Mouse (Mus musculus) small intestine, adult 2 months (tissue): ENCODE results near the gene Plekha8.

ENCODE experiments used
- CTCF ChIP-seq: fragments of 200-500 bp; IDR thresholded peaks from 2 replicates; pipeline ENCODE4 v1.5.1; 2012; ENCODE audit warnings: low read depth, mild to moderate bottlenecking, control low read depth, inconsistent platforms, low read length, moderate library complexity, mixed read lengths; ENCODE audit not compliant: insufficient replicate concordance, insufficient read length; ENCODE audit errors: extremely low read depth
- POLR2A ChIP-seq: fragments of 200-500 bp; IDR thresholded peaks from 2 replicates; pipeline ENCODE4 v1.6.1; 2012; ENCODE audit warnings: low read depth, mild to moderate bottlenecking, control low read depth, inconsistent platforms, low read length, moderate library complexity

GRCm38 (mm10) chr6:54686946-54687737, 92.2 kb downstream of the Plekha8 start:
- no peak for TF ChIP-seq CTCF
- TF ChIP-seq POLR2A, result no peak
